Mouse (Mus musculus): Measurements from ENCODE around the gene Ttc12.

GRCm38 (mm10) chr9:49410621-49411020 lies 75.4 kb downstream of the Ttc12 start:
- TF ChIP-seq POLR2A (IDR thresholded peaks at IDR 0.05; ENCODE audit: control insufficient read depth, extremely low read depth, insufficient read depth, low read length, poor library complexity) (no peak), CTCF (IDR thresholded peaks at IDR 0.05; ENCODE audit: borderline replicate concordance, control insufficient read depth, extremely low read depth, insufficient read depth, low read length, poor library complexity) (no peak)

All from thymus, adult 2 months (tissue).